Mouse (Mus musculus) limb, embryonic 15.5 days (tissue): ENCODE measurements around the gene Bmyc. TPM values are rescaled to one million over a fixed set of nuclear protein-coding genes. Genes with fewer than 3 reads are reported as not detected.

ENCODE experiments used
- ATAC-seq: fragments of 200-750 bp; cut with Nextera tagmentation; 2 replicates; pipeline ENCODE4 v1.8.0; 2017; ENCODE audit warnings: low read depth, moderate TSS enrichment; ENCODE audit not compliant: insufficient number of reproducible peaks, low FRiP score, low TSS enrichment
- H3K27ac ChIP-seq: fragments of 300-500 bp; sonication (generic); 2 replicates; pipeline ENCODE4 v1.5.1; 2015; ENCODE audit warnings: moderate library complexity, mild to moderate bottlenecking, inconsistent platforms
- H3K27me3 ChIP-seq: fragments of 300-500 bp; sonication (generic); 2 replicates; pipeline ENCODE4 v1.6.1; 2015; ENCODE audit warnings: inconsistent platforms
- H3K36me3 ChIP-seq: fragments of 300-500 bp; sonication (generic); 2 replicates; pipeline ENCODE4 v1.6.1; 2015; ENCODE audit warnings: inconsistent platforms
- H3K4me1 ChIP-seq: fragments of 300-500 bp; sonication (generic); 2 replicates; pipeline ENCODE4 v1.6.1; 2015; ENCODE audit warnings: inconsistent platforms
- H3K4me2 ChIP-seq: fragments of 300-500 bp; sonication (generic); 2 replicates; pipeline ENCODE4 v1.6.1; 2015; ENCODE audit warnings: mild to moderate bottlenecking, inconsistent platforms
- H3K4me3 ChIP-seq: fragments of 300-500 bp; sonication (generic); 2 replicates; pipeline ENCODE4 v1.5.1; 2015; ENCODE audit warnings: mild to moderate bottlenecking, inconsistent platforms
- H3K9ac ChIP-seq: fragments of 300-500 bp; sonication (generic); 2 replicates; pipeline ENCODE4 v1.6.1; 2015; ENCODE audit warnings: inconsistent platforms
- H3K9me3 ChIP-seq: fragments of 300-500 bp; sonication (generic); 2 replicates; pipeline ENCODE4 v1.6.1; 2016; ENCODE audit warnings: inconsistent platforms
- WGBS: fragments of 180-500 bp; shearing (Covaris S2); methylation state at CpG from one replicate; pipeline ENCODE4 v1.1.7; 2015; 5-methylcytosine and 5-hydroxymethylcytosine counted together
- polyA plus RNA-seq: library from polyadenylated mRNA; unstranded; fragments of >200 nt; fragmentation: Nextera tagmentation; extraction: Ambion mirVana; gene quantifications from 2 replicates; pipeline ENCODE4 v1.2.1, GENCODE M21; 2015

Bmyc gene
- polyA plus RNA-seq, 1 experiment from 2014 or later = 94.5 TPM

GRCm38 (mm10) chr2:25741671-25742070, 35.1 kb downstream of the Bmyc start:
- no peaks in the 10 kb centered on the region for H3K27me3 ChIP-seq
- no peak for ATAC-seq
- 58% methylated on average over 1 of the region's 1 CpGs for WGBS
- H3K4me1 ChIP-seq = no peaks in the 10 kb centered on the region
- H3K4me2 ChIP-seq = no peak overlapping the region
- H3K9me3 ChIP-seq = no peaks in the 10 kb centered on the region
- H3K9ac ChIP-seq = no peak overlapping the region
- H3K27ac ChIP-seq = no peak overlapping the region
- H3K36me3 ChIP-seq = no peaks in the 10 kb centered on the region
- H3K4me3 ChIP-seq = no peak overlapping the region

GRCm38 (mm10) chr2:25754201-25754600, 47.7 kb downstream of the Bmyc start:
- no peak for ATAC-seq
- WGBS = 83% methylated on average over 1 of the region's 1 CpGs

More at GRCm38 (mm10) chr2:25754201-25754600, 47.7 kb downstream of the Bmyc start:
- Histone ChIP-seq H3K4me1 (no peaks in the 10 kb centered on the region), H3K27me3 (no peaks in the 10 kb centered on the region), H3K4me2 (no peak overlapping the region), H3K9ac (no peak overlapping the region), H3K27ac (no peak overlapping the region), H3K36me3 (no peaks in the 10 kb centered on the region), H3K4me3 (no peak overlapping the region), H3K9me3 (no peaks in the 10 kb centered on the region)

Other genes with a start within 250 kb of the Bmyc start
- 99.3 and 111 TPM in 2 replicates for gene Clic3, start 249.9 kb upstream of the Bmyc start, polyA plus RNA-seq
- 49.9 and 56.9 TPM in 2 replicates for gene Paxx, start 245.6 kb upstream of the Bmyc start, polyA plus RNA-seq
- gene Ptgds, start 236.7 kb upstream of the Bmyc start, polyA plus RNA-seq = 4.1 and 9.1 TPM in 2 replicates
- not detected in 2 replicates for gene Lcn12, start 212.8 kb upstream of the Bmyc start, polyA plus RNA-seq
- gene Fbxw5, start 206.0 kb upstream of the Bmyc start, polyA plus RNA-seq = 73.0 and 81.4 TPM in 2 replicates
- 4.6 and 5.6 TPM in 2 replicates for gene C8g, start 205.0 kb upstream of the Bmyc start, polyA plus RNA-seq
- 34.4 and 35.7 TPM in 2 replicates for gene Traf2, start 159.8 kb upstream of the Bmyc start, polyA plus RNA-seq
- 388 and 396 TPM in 2 replicates for gene Edf1, start 148.9 kb upstream of the Bmyc start, polyA plus RNA-seq
- 0.81 and 6.0 TPM in 2 replicates for gene Mamdc4, start 131.9 kb upstream of the Bmyc start, polyA plus RNA-seq
- gene Phpt1, start 131.5 kb upstream of the Bmyc start, polyA plus RNA-seq = 129 and 139 TPM in 2 replicates
- gene Ajm1, start 125.0 kb upstream of the Bmyc start, polyA plus RNA-seq = 0.29 and 0.44 TPM in 2 replicates
- gene Rabl6, start 98.2 kb upstream of the Bmyc start, polyA plus RNA-seq = 73.6 and 74.9 TPM in 2 replicates
- 0.12 and 0.14 TPM in 2 replicates for gene Ccdc183, start 89.1 kb upstream of the Bmyc start, polyA plus RNA-seq
- 27.3 and 28.7 TPM in 2 replicates for gene Tmem141, start 84.7 kb upstream of the Bmyc start, polyA plus RNA-seq
- gene Fcna, start 78.7 kb upstream of the Bmyc start, polyA plus RNA-seq = 2.7 and 3.7 TPM in 2 replicates
- not detected in 2 replicates for gene Lcn8, start 53.6 kb upstream of the Bmyc start, polyA plus RNA-seq
- not detected in 2 replicates for gene Lcn5, start 48.8 kb upstream of the Bmyc start, polyA plus RNA-seq
- not detected in 2 replicates for gene Lcn6, start 30.0 kb upstream of the Bmyc start, polyA plus RNA-seq
- not detected in 2 replicates for gene Lcn10, start 24.0 kb upstream of the Bmyc start, polyA plus RNA-seq
- gene Obp2a, start 6.7 kb upstream of the Bmyc start, polyA plus RNA-seq = not detected in 2 replicates
- not detected in 2 replicates for gene Obp2b, start 30.3 kb downstream of the Bmyc start, polyA plus RNA-seq
- gene Lcn3, start 58.8 kb downstream of the Bmyc start, polyA plus RNA-seq = not detected in 2 replicates
- not detected in 2 replicates for gene Lcn11, start 70.3 kb downstream of the Bmyc start, polyA plus RNA-seq
- not detected in 2 replicates for gene Gm13539, start 75.5 kb downstream of the Bmyc start, polyA plus RNA-seq
- not detected in 2 replicates for gene Glt6d1, start 109.1 kb downstream of the Bmyc start, polyA plus RNA-seq
- gene Lcn9, start 116.4 kb downstream of the Bmyc start, polyA plus RNA-seq = not detected in 2 replicates
- not detected in 2 replicates for gene Sohlh1, start 140.5 kb downstream of the Bmyc start, polyA plus RNA-seq
- gene Kcnt1, start 157.0 kb downstream of the Bmyc start, polyA plus RNA-seq = 0.20 and 0.21 TPM in 2 replicates